Mouse (Mus musculus) ES-E14 (cell line): Measurements from ENCODE around the gene Dennd5a. TPM values are rescaled to one million over a fixed set of nuclear protein-coding genes. Genes with fewer than 3 reads are reported as not detected.
A peak's percentile ranks its signal among the peaks of the same experiment; 100 is the strongest.
"Not testable (repeated sequence)": the region's sequence is repeated elsewhere in the genome, so short reads cannot be mapped to it uniquely, and the experiment has no call there.

Source experiments
- DNase-seq: peaks from one replicate; pipeline ENCODE4 v3.0.0-alpha.2; 2013; ENCODE audit warnings: low read depth, low spot score
- H3K27ac ChIP-seq: 2 replicates; pipeline ENCODE4 v1.5.1; 2012; ENCODE audit warnings: low read depth, mild to moderate bottlenecking, low read length, moderate library complexity, mixed read lengths; ENCODE audit not compliant: poor library complexity, insufficient read depth, severe bottlenecking
- H3K36me3 ChIP-seq: 2 replicates; pipeline ENCODE4 v1.6.1; 2012; ENCODE audit warnings: mild to moderate bottlenecking, low read length, moderate library complexity, mixed read lengths; ENCODE audit not compliant: control insufficient read depth, poor library complexity, insufficient read depth, severe bottlenecking
- H3K4me1 ChIP-seq, 2 experiments: fragments of 150-350 bp in 1 of 2; sonication (generic) in 1 of 2; 2 replicates each; pipeline ENCODE4 v1.6.1; 2012; ENCODE audit warnings: low read length in 2 of 2, mild to moderate bottlenecking in 1 of 2, mixed read lengths in 1 of 2; ENCODE audit not compliant: control insufficient read depth in 2 of 2, insufficient read depth in 2 of 2, poor library complexity in 1 of 2
- H3K4me3 ChIP-seq, 2 experiments: fragments of 150-350 bp in 1 of 2; sonication (generic) in 1 of 2; 2 replicates each; pipeline ENCODE4 v1.5.1; 2012; ENCODE audit warnings: low read length in 2 of 2, low read depth in 1 of 2, mild to moderate bottlenecking in 1 of 2, mixed read lengths in 1 of 2; ENCODE audit not compliant: insufficient read depth in 1 of 2, poor library complexity in 1 of 2, severe bottlenecking in 1 of 2
- H3K9ac ChIP-seq: 2 replicates; pipeline ENCODE4 v1.6.1; 2012; ENCODE audit warnings: low read depth, mild to moderate bottlenecking, low read length, mixed read lengths; ENCODE audit not compliant: poor library complexity, insufficient read depth, severe bottlenecking
- H3K9me3 ChIP-seq: fragments of 150-350 bp; sonication (generic); 2 replicates; pipeline ENCODE4 v1.6.1; 2012; ENCODE audit warnings: low read depth, mild to moderate bottlenecking, low read length; ENCODE audit not compliant: control insufficient read depth, insufficient read depth
- CHD2 ChIP-seq: IDR thresholded peaks from 2 replicates; pipeline ENCODE4 v1.6.1; 2014; ENCODE audit warnings: mild to moderate bottlenecking, low read depth, low read length, inconsistent platforms
- HCFC1 ChIP-seq: IDR thresholded peaks from 2 replicates; pipeline ENCODE4 v1.6.1; 2012; ENCODE audit warnings: low read length, inconsistent platforms, borderline replicate concordance; ENCODE audit not compliant: insufficient read depth
- MAFK ChIP-seq: IDR thresholded peaks from 2 replicates; pipeline ENCODE4 v1.6.1; 2014; ENCODE audit warnings: mild to moderate bottlenecking, low read depth, low read length, inconsistent platforms; ENCODE audit not compliant: insufficient read depth
- ZC3H11A ChIP-seq: IDR thresholded peaks from 2 replicates; pipeline ENCODE4 v1.6.1; 2012; ENCODE audit warnings: low read depth, mild to moderate bottlenecking, inconsistent platforms, low read length, borderline replicate concordance
- ZNF384 ChIP-seq: IDR thresholded peaks from 2 replicates; pipeline ENCODE4 v1.6.1; 2012; ENCODE audit warnings: low read depth, low read length, inconsistent platforms
- in situ Hi-C, 2 experiments: fragments of 600-800 bp; cut with MboI; formaldehyde crosslinking; loops; one replicate each; pipeline ENCODE4 v1.15.1; 2025; ENCODE audit warnings: low sequenced_read_pairs in 2 of 2, inconsistent platforms in 1 of 2; ENCODE audit not compliant: unreplicated experiment in 2 of 2
- total RNA-seq: library from RNA; depleted of rRNA; stranded (reverse); fragments of 300-350 nt; gene quantifications from 2 replicates; pipeline ENCODE4 v1.2.3, GENCODE M21; 2012

Dennd5a gene
- total RNA-seq, 1 experiment, result 28.8 TPM

DNA sequence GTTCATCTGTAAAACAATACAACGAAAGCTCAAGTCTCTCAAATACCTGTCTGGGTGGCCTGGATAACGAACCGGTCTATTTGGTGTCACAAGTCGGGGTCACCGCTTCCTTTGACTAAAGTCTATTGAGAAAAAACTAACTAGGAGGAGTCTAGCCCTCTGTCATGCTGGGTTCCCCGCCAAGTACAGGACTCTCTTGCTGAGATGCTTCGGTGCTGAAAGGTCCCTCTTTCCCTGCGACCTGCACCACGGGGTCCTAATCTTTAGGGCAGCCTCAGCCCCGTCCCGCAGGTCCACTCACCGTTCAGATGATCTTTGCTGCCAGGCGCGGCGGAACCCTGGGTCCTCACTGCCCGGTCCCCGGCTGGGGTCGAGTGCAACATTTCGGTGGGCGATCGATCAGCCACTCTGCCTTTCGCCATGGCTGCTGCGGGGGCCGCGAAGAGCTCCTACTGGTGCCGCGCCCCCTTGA lies 25.4 kb upstream of the Dennd5a start:
- Histone ChIP-seq H3K4me1 (no peaks in the 10 kb centered on the region), H3K9ac (peak overlapping the region; percentile 89), H3K36me3 (peaks cover 5% of the 10 kb centered on the region; the same call in 1 of the 2 replicates), H3K27ac (peak overlapping the region; percentile 43), H3K9me3 (no peaks in the 10 kb centered on the region), H3K4me3 (peak overlapping the region; percentile 81 to 87)
- no peak for DNase-seq
- TF ChIP-seq HCFC1 (no peak), ZC3H11A (no peak), CHD2 (no peak), ZNF384 (no peak), MAFK (no peak)
- in situ Hi-C loops, result no loop called here

GRCm38 (mm10) chr7:109984608-109985007 lies 24.3 kb upstream of the Dennd5a start:
- H3K4me3 ChIP-seq, in situ Hi-C loops, H3K36me3 ChIP-seq: not testable (repeated sequence)

DNA sequence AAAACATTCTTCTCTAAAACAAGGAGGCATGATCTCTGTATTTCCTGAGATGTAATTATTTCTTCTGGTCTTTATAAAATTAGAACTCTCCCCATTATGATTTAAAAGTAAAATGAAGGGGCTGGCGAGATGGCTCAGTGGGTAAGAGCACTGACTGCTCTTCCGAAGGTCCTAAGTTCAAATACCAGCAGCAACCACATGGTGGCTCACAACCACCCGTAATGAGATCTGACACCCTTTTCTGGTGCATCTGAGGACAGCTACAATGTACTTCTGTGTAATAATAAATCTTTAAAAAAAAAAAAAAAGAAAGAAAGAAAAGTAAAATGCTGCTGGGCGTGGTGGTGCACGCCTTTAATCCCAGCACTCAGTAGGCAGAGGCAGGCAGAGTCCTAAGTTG lies 16.9 kb upstream of the Dennd5a start:
- H3K36me3 ChIP-seq, H3K4me1 ChIP-seq, H3K4me3 ChIP-seq, H3K27ac ChIP-seq, H3K9ac ChIP-seq, in situ Hi-C loops, DNase-seq, H3K9me3 ChIP-seq: not testable (repeated sequence)

More at GRCm38 (mm10) chr7:109984608-109985007, 24.3 kb upstream of the Dennd5a start:
- not testable (repeated sequence) for H3K9me3 ChIP-seq, H3K27ac ChIP-seq, H3K9ac ChIP-seq, DNase-seq, H3K4me1 ChIP-seq

DNA sequence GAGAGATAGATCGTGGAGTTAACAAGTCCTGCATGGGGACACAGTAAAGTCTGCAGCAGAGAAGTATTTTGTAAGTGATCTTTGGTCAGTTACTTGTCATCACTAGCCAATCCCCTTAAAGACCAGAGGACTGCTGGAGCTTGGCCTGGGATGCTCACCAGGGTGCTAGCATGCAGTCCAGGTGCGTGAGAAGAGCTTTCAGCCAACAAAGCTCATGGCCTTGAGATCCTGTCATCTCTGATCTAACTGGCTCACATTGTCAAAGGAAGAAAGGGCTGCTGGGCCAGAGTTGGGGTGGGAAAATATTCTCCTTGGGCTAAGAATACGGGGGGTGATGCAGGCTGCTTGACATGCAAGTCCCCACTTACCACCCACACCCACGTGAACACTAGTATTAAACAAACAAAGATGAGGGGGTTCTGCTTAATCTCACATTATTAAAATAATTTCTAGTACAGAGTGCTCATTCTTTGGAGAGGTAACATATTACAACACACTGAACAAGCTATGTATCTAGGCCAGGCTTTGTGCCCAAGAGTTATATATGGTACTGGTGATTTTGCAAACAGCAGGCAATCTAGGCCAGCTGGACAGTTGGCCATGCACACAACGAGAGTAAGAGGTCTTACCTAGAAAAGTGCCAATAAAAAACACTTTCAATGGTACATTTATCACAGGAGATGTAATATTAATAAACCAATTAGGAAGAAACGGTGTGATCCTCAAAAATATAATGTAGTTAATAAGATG lies 15.9 kb upstream of the Dennd5a start:
- in situ Hi-C loops, result no loop called here
- no peak overlapping the region for H3K27ac ChIP-seq
- H3K9ac ChIP-seq, result no peak overlapping the region
- no peaks in the 10 kb centered on the region for H3K9me3 ChIP-seq
- H3K4me3 ChIP-seq, result no peak overlapping the region
- TF ChIP-seq HCFC1 (no peak), ZNF384 (no peak), ZC3H11A (no peak), CHD2 (no peak), MAFK (no peak)
- DNase-seq, result no peak
- peaks cover 6% of the 10 kb centered on the region for H3K36me3 ChIP-seq
- no peaks in the 10 kb centered on the region for H3K4me1 ChIP-seq

- in situ Hi-C loops, result no loop called here
- TF ChIP-seq ZNF384, result no peak
- no peak for TF ChIP-seq CHD2
- no peak for TF ChIP-seq MAFK
- no peak for TF ChIP-seq ZC3H11A
- TF ChIP-seq HCFC1, result no peak
These were observed 9.3 kb upstream of the Dennd5a start for GRCm38 (mm10) chr7:109969542-109969941.

More at GRCm38 (mm10) chr7:109969542-109969941, 9.3 kb upstream of the Dennd5a start:
- H3K27ac ChIP-seq, result no peak overlapping the region
- peaks cover 0 to 2% of the 10 kb centered on the region in 2 experiments; a peak in 1 of 4 replicates for H3K4me1 ChIP-seq
- H3K36me3 ChIP-seq, result no peaks in the 10 kb centered on the region; the same call in 1 of the 2 replicates
- no peak overlapping the region for H3K4me3 ChIP-seq
- no peaks in the 10 kb centered on the region for H3K9me3 ChIP-seq
- no peak for DNase-seq
- H3K9ac ChIP-seq, result no peak overlapping the region
